Mouse (Mus musculus): Measurements from ENCODE around the gene Timeless.

GRCm38 (mm10) chr10:128231146-128231545, 719 bp upstream of the Timeless start:
- TF ChIP-seq CTCF (IDR thresholded peaks at IDR 0.05; ENCODE audit: low read depth, low read length): no peak
- TF ChIP-seq TAL1 (conservative IDR thresholded peaks at IDR 0.05; ENCODE audit: low read depth, low read length): no peak
- no peak for TF ChIP-seq GATA1 (IDR thresholded peaks at IDR 0.05; ENCODE audit: borderline replicate concordance, low read length)
- no peak for TF ChIP-seq GATA2 (IDR thresholded peaks at IDR 0.05; ENCODE audit: borderline replicate concordance, low read depth, low read length)
